Mouse (Mus musculus): ENCODE data around the gene Taar4.

The Taar4 gene

GRCm38 (mm10) chr10:23960444-23960915 is at the start of gene Taar4:
Gene Taar4 (plus strand): TSS chr10:23960494.
- in situ Hi-C loops (cut with MboI, MseI), result no loop called here

GRCm38 (mm10) chr10:23920056-23920455 is 40.2 kb upstream of the Taar4 start, which contains the start of gene Taar1:
Gene Taar1 (plus strand): TSS chr10:23920356.
- in situ Hi-C loops (cut with MboI, MseI), result no loop called here

GRCm38 (mm10) chr10:23922468-23922867 is 37.8 kb upstream of the Taar4 start:
- in situ Hi-C loops (cut with MboI, MseI), result no loop called here

- in situ Hi-C loops (cut with MboI, MseI), result no loop called here
These were observed 36.4 kb upstream of the Taar4 start for GRCm38 (mm10) chr10:23923941-23924340.

DNA sequence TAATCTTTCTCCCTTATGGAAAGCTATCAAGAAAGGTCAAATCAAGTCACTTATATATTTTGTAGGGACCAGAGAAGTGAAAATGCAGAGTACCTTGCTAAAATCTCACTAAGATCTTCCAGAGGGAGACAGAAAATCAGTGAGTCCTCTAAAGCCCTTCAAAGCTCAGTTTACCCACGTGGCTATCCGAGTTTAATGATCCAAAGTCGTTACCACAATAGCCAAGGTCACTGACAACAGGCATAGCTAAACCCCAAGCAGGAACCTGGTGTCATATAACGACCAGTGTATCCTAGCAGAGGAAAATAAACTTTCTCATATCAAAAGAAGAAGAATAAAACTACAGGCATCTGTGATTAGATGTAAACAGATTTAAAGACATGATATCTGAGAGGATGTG is 22.7 kb upstream of the Taar4 start:
- in situ Hi-C loops (cut with MboI, MseI), result no loop called here

- in situ Hi-C loops (cut with MboI, MseI), result no loop called here
These were observed 22.0 kb upstream of the Taar4 start, which contains the start of gene Taar2 for GRCm38 (mm10) chr10:23938312-23938711. Gene Taar2 (plus strand): TSS chr10:23938572.

DNA sequence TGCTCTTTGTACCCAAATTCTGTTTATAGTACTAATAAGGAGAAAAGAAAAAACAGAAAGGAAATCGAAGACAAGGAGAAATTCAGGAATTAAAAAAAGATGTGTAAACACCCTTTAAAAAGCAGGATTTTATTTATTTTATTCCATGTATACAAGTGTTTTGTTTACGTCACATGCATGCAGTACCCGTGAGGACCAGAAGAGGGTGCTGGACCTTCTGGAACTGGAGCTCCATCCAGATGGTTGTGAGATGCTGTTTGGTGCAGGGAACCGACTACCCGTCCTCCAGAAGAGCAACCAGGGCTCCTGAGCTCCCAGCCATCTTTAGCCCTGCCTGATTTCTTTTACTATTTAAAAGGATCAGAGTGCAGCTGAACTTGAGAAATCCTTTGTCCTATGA is 17.8 kb upstream of the Taar4 start:
- in situ Hi-C loops (cut with MboI, MseI), result no loop called here

DNA sequence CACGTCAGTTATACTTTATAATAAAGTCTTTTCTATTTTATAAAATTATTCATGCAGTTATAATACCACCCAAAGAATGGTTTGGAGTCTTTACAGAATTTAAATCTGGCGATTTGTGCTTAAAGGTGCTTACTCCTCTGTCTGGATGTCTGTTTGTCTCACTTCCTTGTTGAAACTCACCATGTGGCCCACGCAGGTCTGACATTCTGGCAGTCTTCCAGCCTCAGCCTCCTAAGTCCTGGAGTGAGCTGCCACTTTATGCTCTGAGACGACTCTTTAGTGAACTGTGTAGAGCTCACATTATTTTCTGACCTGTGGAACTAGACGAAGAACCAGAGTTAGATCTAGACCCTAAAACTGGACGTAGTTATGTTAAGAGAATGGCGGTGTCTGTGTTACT is 12.3 kb upstream of the Taar4 start:
- in situ Hi-C loops (cut with MboI, MseI), result no loop called here

- in situ Hi-C loops (cut with MboI, MseI), result no loop called here
These were observed 10.7 kb upstream of the Taar4 start, which contains the start of gene Taar3 for GRCm38 (mm10) chr10:23949508-23950005. Gene Taar3 (plus strand): TSS chr10:23949558.

GRCm38 (mm10) chr10:23951714-23952113 is 8.6 kb upstream of the Taar4 start:
- in situ Hi-C loops (cut with MboI, MseI), result no loop called here

- in situ Hi-C loops (cut with MboI, MseI), result no loop called here
These were observed 1.2 kb upstream of the Taar4 start for GRCm38 (mm10) chr10:23959071-23959470.

GRCm38 (mm10) chr10:23963444-23963843 is 3.1 kb downstream of the Taar4 start:
- in situ Hi-C loops (cut with MboI, MseI), result no loop called here

GRCm38 (mm10) chr10:23964921-23965610 is 4.8 kb downstream of the Taar4 start:
- in situ Hi-C loops (cut with MboI, MseI), result no loop called here

- in situ Hi-C loops (cut with MboI, MseI), result no loop called here
These were observed 10.4 kb downstream of the Taar4 start, which contains the start of gene Taar5 for GRCm38 (mm10) chr10:23970656-23971165. Gene Taar5 (plus strand): TSS chr10:23970706.

DNA sequence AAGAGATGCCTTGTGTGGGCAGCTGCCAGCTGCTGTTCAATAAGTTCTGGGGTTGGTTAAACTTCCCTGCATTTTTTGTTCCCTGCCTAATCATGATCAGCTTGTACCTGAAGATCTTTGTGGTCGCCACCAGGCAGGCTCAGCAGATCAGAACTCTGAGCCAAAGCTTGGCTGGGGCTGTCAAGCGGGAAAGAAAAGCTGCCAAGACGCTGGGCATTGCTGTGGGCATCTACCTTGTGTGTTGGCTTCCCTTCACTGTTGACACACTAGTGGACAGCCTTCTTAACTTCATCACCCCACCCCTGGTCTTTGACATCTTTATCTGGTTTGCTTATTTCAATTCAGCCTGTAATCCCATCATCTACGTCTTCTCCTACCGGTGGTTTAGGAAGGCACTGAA is 11.0 kb downstream of the Taar4 start:
- in situ Hi-C loops (cut with MboI, MseI), result no loop called here

DNA sequence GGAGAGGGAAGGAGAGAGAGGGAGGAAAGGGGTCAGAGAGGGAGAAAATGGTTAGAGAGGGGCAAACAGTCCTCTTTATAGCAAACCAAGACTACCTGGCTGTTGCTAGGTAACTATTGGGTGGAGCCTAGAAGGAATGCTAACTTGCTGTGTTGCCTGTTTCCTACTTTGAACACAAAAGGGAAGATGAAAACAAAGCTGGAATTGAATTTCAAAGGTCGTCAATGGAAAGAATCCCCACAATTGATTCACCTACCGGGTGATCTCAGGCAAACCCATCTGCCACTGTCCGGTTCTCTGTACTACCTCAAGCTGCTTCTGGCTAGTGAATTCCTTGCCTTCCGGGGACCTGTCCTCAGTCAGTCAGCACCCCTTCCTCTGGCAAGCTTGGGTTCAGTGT is 17.7 kb downstream of the Taar4 start:
- in situ Hi-C loops (cut with MboI, MseI), result no loop called here

DNA sequence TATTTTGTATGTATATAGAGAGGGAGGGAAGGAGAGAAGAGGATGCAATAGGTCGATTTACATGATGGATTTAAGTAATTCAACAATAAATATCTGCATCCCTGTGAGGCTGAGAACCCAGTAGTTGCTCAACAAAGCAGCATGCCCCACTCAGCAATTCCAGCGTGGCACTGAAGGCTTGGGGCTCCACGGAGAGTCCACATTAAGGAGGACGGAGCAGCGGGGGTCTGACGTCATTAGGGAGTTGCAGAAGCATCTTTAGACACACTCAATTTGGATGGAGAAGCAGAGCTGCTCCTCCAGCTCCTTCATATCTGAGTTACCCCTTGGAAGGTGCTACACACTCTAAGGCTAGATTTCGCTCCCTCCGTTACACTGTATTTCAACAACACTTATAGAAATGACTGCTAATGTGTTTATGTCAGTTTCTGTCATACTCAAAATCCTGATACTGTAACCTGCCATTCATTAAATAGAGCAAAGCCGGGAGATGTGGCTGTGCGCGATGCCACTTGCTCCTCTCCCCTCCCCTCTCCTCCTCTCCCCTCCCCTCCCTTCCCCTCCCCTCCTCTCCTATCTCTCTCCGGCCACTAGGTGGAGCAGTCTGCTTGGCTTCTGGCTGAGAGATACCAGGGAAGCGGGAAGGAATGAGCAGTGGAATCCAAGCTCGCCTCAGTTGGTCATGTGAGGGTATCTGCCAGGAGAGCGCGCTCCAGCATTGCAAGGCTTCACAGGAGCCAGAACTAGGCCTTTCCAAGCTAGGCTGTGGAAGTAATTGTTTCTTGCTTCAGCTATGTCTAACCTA is 18.8 kb downstream of the Taar4 start:
- in situ Hi-C loops (cut with MboI, MseI), result no loop called here

GRCm38 (mm10) chr10:23985546-23985945 is 25.3 kb downstream of the Taar4 start, which contains the start of gene Taar6:
Gene Taar6 (minus strand): TSS chr10:23985646.
- in situ Hi-C loops (cut with MboI, MseI), result no loop called here

- in situ Hi-C loops (cut with MboI, MseI), result no loop called here
These were observed 26.1 kb downstream of the Taar4 start for GRCm38 (mm10) chr10:23986419-23986818.

DNA sequence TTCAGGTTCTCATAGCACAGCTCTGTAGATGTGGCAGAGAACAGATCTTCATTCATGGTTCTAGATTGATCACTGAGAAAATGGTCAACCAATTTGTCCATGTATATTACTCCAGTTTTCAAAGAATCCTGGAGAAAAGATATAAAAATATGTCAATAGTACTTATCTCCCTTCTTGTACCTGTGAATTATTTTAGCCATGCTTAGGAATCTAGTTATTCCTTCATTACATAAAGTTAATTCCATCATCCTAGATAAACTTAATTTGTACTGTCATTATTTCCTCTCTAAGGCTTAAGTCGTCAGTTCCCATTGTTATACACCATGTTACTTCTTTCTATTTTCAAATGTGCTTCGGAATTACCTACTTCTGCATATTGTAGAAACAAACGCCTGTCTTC is 33.1 kb downstream of the Taar4 start, which contains the start of gene Taar7a:
Gene Taar7a, minus strand, starts transcription at position 101 of the 400 bp plus-strand sequence.
- in situ Hi-C loops (cut with MboI, MseI), result no loop called here

GRCm38 (mm10) chr10:23999639-24000038 is 39.3 kb downstream of the Taar4 start, which contains the start of gene Taar7b:
Gene Taar7b (plus strand): TSS chr10:23999939.
- in situ Hi-C loops (cut with MboI, MseI), result no loop called here

DNA sequence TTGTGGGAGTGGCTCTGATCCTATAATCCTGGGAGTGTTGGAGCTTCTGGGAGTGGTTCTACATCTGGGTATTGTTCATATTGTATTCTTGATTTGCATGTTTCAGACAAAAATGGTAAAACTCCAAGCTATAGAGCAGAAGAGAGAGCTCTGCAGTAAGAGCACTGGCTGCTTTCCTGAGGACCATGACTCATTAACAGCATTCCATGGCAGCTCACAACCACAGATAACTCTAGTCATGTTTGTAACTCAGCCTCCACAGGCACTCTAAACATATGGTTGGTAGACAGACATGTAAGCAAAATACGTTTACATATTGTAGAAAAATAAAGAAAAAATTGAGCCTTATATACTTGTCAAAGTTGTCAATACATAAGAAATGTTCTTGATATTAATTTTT is 46.1 kb downstream of the Taar4 start:
- in situ Hi-C loops (cut with MboI, MseI), result no loop called here

All from T-helper 1 cell (primary cell).